Mouse (Mus musculus): ENCODE measurements around the gene Rnf150. TPM values are rescaled to one million over a fixed set of nuclear protein-coding genes. Genes with fewer than 3 reads are reported as not detected.

Rnf150 gene
- total and polyA plus RNA-seq, 2 experiments = 0.24 to 0.92 TPM

DNA sequence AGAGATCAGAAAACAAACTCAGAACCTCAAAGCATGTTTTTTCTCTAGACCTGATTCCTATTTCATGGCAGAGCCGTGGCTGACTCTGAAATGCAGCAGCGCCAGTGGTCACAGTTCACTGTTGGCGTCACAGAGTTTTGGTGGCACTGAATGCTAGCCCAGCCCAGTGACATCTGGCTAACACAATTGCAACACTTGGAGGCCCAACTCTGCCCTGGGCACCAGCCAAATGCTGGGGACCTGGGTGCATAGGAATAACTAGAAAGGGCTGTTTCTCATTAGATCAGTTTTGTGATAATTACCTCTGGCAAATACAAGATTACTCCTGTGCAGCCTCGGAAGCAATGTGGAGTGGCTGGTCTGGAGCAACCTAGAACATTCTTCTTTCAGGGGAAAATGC lies 31.9 kb downstream of the Rnf150 start:
- no peak overlapping the region for H3K27ac ChIP-seq (replicated peaks; ENCODE audit: insufficient read depth, low read depth, low read length)
- H3K4me3 ChIP-seq (ENCODE audit: insufficient read depth, low read depth, low read length) = no peak overlapping the region
- TF ChIP-seq POLR2A (IDR thresholded peaks at IDR 0.05; ENCODE audit: extremely low read depth, insufficient read depth, low read length) (no peak), CTCF (IDR thresholded peaks at IDR 0.05; ENCODE audit: low read depth, low read length) (no peak)
- H3K27me3 ChIP-seq (ENCODE audit: control insufficient read depth, insufficient read depth, low read length) = no peaks in the 10 kb centered on the region
- no peaks in the 10 kb centered on the region for H3K79me2 ChIP-seq (ENCODE audit: control insufficient read depth, insufficient read depth, low read length)
- no peaks in the 10 kb centered on the region for H3K4me1 ChIP-seq (ENCODE audit: control insufficient read depth, insufficient read depth, low read length)
- peak; percentile 12 for DNase-seq (ENCODE audit: extremely low read depth, low read depth, low spot score)
- WGBS = 69% methylated on average over 4 of the region's 4 CpGs
- no peaks in the 10 kb centered on the region for H3K36me3 ChIP-seq (ENCODE audit: control insufficient read depth, insufficient read depth, low read length)
- H3K9ac ChIP-seq (ENCODE audit: low read depth, low read length) = no peak overlapping the region

DNA sequence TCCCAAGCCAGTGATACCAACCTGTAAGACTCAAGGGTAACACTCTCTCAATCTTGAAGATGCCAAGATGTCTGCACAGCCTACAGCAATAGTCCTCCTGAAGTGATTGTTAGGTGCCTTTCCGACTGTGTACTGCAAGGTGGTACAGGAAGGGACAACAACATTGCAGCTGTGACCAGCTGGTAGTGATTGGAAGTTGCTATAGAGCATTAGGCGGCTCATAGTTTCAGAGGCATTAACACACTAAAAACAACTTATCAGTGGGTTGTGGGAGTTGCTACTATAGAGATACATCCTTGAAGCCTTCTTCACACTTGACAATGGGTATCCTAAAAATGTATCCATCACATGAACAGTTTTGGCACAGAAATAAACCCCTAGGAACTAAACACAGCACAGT lies 33.6 kb downstream of the Rnf150 start:
- DNase-seq (ENCODE audit: extremely low read depth, low read depth, low spot score) = no peak
- Histone ChIP-seq H3K27me3 (ENCODE audit: control insufficient read depth, insufficient read depth, low read length) (no peaks in the 10 kb centered on the region), H3K9ac (ENCODE audit: low read depth, low read length) (no peak overlapping the region), H3K36me3 (ENCODE audit: control insufficient read depth, insufficient read depth, low read length) (no peaks in the 10 kb centered on the region), H3K27ac (replicated peaks; ENCODE audit: insufficient read depth, low read depth, low read length) (no peak overlapping the region), H3K79me2 (ENCODE audit: control insufficient read depth, insufficient read depth, low read length) (no peaks in the 10 kb centered on the region), H3K4me1 (ENCODE audit: control insufficient read depth, insufficient read depth, low read length) (no peaks in the 10 kb centered on the region), H3K4me3 (ENCODE audit: insufficient read depth, low read depth, low read length) (no peak overlapping the region)
- WGBS = 90% methylated on average over 2 of the region's 2 CpGs
- TF ChIP-seq CTCF (IDR thresholded peaks at IDR 0.05; ENCODE audit: low read depth, low read length) (no peak), POLR2A (IDR thresholded peaks at IDR 0.05; ENCODE audit: extremely low read depth, insufficient read depth, low read length) (no peak)

DNA sequence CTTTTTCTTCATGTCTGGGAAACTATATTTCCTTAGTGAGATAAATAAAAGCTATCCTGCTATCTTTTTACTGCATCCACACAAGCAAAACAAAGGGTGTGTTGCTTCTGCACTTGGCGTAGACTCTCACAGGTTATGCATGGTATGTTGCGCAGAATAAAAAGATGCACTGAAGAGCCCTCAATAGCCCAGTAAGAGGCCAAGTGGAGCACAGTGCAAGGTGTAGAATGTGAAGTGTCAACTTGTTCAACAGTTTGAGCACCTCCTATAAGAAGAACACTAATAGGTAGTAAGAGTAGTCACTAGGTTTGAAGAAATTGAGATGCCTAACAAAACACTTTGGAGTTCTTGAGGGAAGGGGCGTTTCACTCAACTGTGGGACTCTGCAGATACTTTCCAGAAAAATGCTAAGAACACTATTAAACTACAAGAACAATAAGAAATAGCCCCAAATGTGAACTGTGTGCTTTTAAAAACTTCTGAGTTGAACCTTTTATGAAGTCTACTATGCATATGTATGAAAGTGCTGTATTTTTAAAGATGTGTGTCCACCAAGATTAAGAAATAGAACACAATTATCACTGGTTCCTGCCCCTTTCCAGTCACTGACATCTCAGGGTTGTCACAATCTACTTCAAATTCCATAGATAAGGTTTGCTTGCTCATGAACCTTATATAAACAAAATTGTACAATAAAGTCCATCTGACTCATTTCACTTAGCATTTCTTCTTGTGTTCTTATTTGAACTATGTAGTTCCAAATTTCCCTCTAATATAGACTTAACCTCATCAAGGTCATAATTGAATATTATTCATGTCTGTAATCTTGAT lies 34.7 kb downstream of the Rnf150 start:
- Histone ChIP-seq H3K27ac (replicated peaks; ENCODE audit: insufficient read depth, low read depth, low read length) (no peak overlapping the region), H3K36me3 (ENCODE audit: control insufficient read depth, insufficient read depth, low read length) (no peaks in the 10 kb centered on the region), H3K4me3 (ENCODE audit: insufficient read depth, low read depth, low read length) (no peak overlapping the region), H3K9ac (ENCODE audit: low read depth, low read length) (no peak overlapping the region), H3K4me1 (ENCODE audit: control insufficient read depth, insufficient read depth, low read length) (no peaks in the 10 kb centered on the region), H3K27me3 (ENCODE audit: control insufficient read depth, insufficient read depth, low read length) (no peaks in the 10 kb centered on the region), H3K79me2 (ENCODE audit: control insufficient read depth, insufficient read depth, low read length) (no peaks in the 10 kb centered on the region)
- 73% methylated on average over 3 of the region's 3 CpGs for WGBS
- no peak for DNase-seq (ENCODE audit: extremely low read depth, low read depth, low spot score)
- no peak for TF ChIP-seq CTCF (IDR thresholded peaks at IDR 0.05; ENCODE audit: low read depth, low read length)
- no peak for TF ChIP-seq POLR2A (IDR thresholded peaks at IDR 0.05; ENCODE audit: extremely low read depth, insufficient read depth, low read length)

DNA sequence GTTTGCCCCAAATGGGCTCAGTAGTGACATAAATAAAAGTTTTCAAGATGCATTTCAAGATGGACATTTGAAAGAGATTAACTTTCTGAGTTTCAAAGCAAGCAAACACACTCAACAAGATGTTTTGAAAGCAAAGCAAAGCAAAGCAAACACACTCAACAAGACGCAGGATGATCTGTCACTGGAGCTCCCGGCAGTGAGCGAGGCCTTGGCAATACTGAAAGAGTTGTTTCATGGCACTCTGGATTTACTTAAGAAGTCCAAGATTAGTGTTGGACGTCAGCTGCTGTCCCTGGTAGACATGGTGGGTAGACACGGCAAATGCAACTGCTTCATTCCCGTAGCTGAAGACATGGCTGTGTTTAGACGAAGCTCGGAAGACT lies 35.3 kb downstream of the Rnf150 start:
- Histone ChIP-seq H3K4me1 (ENCODE audit: control insufficient read depth, insufficient read depth, low read length) (no peaks in the 10 kb centered on the region), H3K27me3 (ENCODE audit: control insufficient read depth, insufficient read depth, low read length) (no peaks in the 10 kb centered on the region), H3K9ac (ENCODE audit: low read depth, low read length) (no peak overlapping the region), H3K36me3 (ENCODE audit: control insufficient read depth, insufficient read depth, low read length) (no peaks in the 10 kb centered on the region), H3K4me3 (ENCODE audit: insufficient read depth, low read depth, low read length) (no peak overlapping the region), H3K27ac (replicated peaks; ENCODE audit: insufficient read depth, low read depth, low read length) (no peak overlapping the region), H3K79me2 (ENCODE audit: control insufficient read depth, insufficient read depth, low read length) (no peaks in the 10 kb centered on the region)
- WGBS = 60% methylated on average over 8 of the region's 8 CpGs
- TF ChIP-seq CTCF (IDR thresholded peaks at IDR 0.05; ENCODE audit: low read depth, low read length) (no peak), POLR2A (IDR thresholded peaks at IDR 0.05; ENCODE audit: extremely low read depth, insufficient read depth, low read length) (no peak)
- no peak for DNase-seq (ENCODE audit: extremely low read depth, low read depth, low spot score)

DNA sequence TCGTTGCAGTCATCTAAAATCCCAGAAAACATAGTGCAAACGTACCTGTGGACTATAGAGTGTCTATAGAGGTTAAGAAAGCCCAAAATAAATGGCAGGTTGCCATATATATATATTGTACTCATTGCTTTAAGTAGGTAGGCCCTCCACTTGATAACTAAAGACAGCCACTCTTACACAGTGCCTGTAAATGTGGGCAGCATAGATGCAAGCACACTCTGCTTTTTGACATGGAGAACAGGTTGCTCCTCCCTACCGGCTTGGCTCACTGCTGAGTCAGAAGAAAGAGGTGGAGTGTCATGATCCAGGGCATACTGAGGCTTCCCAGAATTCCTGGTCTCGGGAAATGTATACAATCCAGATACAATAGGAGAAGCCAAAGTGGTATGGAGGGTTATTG lies 37.8 kb downstream of the Rnf150 start:
- WGBS = 72% methylated on average over 4 of the region's 4 CpGs
- Histone ChIP-seq H3K9ac (ENCODE audit: low read depth, low read length) (no peak overlapping the region), H3K4me3 (ENCODE audit: insufficient read depth, low read depth, low read length) (no peak overlapping the region), H3K36me3 (ENCODE audit: control insufficient read depth, insufficient read depth, low read length) (no peaks in the 10 kb centered on the region), H3K79me2 (ENCODE audit: control insufficient read depth, insufficient read depth, low read length) (no peaks in the 10 kb centered on the region), H3K27ac (replicated peaks; ENCODE audit: insufficient read depth, low read depth, low read length) (no peak overlapping the region), H3K27me3 (ENCODE audit: control insufficient read depth, insufficient read depth, low read length) (no peaks in the 10 kb centered on the region), H3K4me1 (ENCODE audit: control insufficient read depth, insufficient read depth, low read length) (no peaks in the 10 kb centered on the region)
- no peak for TF ChIP-seq POLR2A (IDR thresholded peaks at IDR 0.05; ENCODE audit: extremely low read depth, insufficient read depth, low read length)
- TF ChIP-seq CTCF (IDR thresholded peaks at IDR 0.05; ENCODE audit: low read depth, low read length) = no peak
- no peak for DNase-seq (ENCODE audit: extremely low read depth, low read depth, low spot score)

DNA sequence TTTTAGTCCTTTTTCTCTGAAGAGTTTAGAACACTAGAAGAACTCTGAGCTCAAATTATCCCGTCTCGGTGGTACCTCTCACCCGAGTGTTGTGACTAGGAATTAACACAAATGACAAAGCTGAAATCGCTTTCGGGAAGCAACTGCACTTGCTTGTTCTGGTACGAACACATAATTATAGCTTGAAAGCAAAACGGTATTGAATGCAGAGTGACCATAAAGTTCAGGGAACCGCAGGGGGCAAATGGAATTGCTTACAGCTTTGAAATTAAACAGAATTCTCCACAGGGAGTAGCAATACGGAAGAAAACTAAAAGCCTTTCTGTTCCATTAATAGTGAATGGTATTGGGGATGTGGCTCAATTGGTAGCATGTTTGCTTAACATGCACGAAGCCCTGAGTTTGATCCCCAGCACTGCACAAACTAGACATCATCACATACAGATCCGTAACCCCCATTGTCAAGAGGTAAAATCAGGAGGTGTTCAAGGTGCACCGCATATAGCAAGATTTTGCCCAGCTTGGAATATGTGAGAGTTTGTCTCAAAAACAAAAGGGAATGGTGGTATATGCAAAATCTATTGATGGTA lies 38.5 kb downstream of the Rnf150 start:
- 88% methylated on average over 12 of the region's 12 CpGs for WGBS
- TF ChIP-seq CTCF (IDR thresholded peaks at IDR 0.05; ENCODE audit: low read depth, low read length) = no peak
- no peak for TF ChIP-seq POLR2A (IDR thresholded peaks at IDR 0.05; ENCODE audit: extremely low read depth, insufficient read depth, low read length)
- no peaks in the 10 kb centered on the region for H3K27me3 ChIP-seq (ENCODE audit: control insufficient read depth, insufficient read depth, low read length)

More for the DNA sequence above, 38.5 kb downstream of the Rnf150 start:
- DNase-seq (ENCODE audit: extremely low read depth, low read depth, low spot score) = no peak
- H3K27ac ChIP-seq (replicated peaks; ENCODE audit: insufficient read depth, low read depth, low read length) = no peak overlapping the region
- no peaks in the 10 kb centered on the region for H3K36me3 ChIP-seq (ENCODE audit: control insufficient read depth, insufficient read depth, low read length)
- no peak overlapping the region for H3K9ac ChIP-seq (ENCODE audit: low read depth, low read length)
- H3K79me2 ChIP-seq (ENCODE audit: control insufficient read depth, insufficient read depth, low read length) = no peaks in the 10 kb centered on the region
- no peak overlapping the region for H3K4me3 ChIP-seq (ENCODE audit: insufficient read depth, low read depth, low read length)
- no peaks in the 10 kb centered on the region for H3K4me1 ChIP-seq (ENCODE audit: control insufficient read depth, insufficient read depth, low read length)

Data from liver, adult 2 months (tissue).